Mouse (Mus musculus) embryo, embryonic 10 days (tissue): Measurements from ENCODE around the gene 4930452B06Rik.
"Not testable (repeated sequence)": the region's sequence is repeated elsewhere in the genome, so short reads cannot be mapped to it uniquely, and the experiment has no call there.

ENCODE experiments used
- DNase-seq: peaks from one replicate; pipeline ENCODE4 v3.0.0-alpha.2; 2015; ENCODE audit warnings: low spot score

4930452B06Rik gene

GRCm38 (mm10) chr14:8665636-8666411 lies at the start of gene 4930452B06Rik:
Gene 4930452B06Rik (minus strand): TSS chr14:8666240.
- peak; percentile 82 for DNase-seq

- no peak for DNase-seq
These were observed 46.6 kb upstream of the 4930452B06Rik start for GRCm38 (mm10) chr14:8712674-8713073.

- DNase-seq: no peak
These were observed 23.4 kb upstream of the 4930452B06Rik start for GRCm38 (mm10) chr14:8689451-8689850.

GRCm38 (mm10) chr14:8688462-8688861 lies 22.4 kb upstream of the 4930452B06Rik start:
- peak; percentile 10 for DNase-seq

DNA sequence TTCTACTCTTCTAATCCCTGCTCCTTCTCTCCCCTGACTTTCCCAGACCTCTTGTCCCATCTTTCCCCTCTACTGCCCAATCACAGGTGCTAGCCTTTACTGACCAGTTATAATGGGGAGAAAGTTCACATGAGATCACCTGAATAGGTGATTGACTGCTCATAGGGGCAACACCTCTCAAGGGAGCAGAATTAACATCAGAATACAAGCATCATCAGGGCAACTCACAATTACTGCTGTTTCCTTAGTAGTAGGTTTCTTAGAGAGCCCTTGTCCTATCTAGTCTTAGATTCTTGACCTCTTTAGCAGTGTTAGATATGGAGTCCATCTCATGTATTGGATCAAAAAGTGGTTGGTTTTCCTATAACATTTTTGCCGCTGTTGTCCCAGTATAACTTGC lies 20.1 kb upstream of the 4930452B06Rik start:
- DNase-seq: no peak

DNA sequence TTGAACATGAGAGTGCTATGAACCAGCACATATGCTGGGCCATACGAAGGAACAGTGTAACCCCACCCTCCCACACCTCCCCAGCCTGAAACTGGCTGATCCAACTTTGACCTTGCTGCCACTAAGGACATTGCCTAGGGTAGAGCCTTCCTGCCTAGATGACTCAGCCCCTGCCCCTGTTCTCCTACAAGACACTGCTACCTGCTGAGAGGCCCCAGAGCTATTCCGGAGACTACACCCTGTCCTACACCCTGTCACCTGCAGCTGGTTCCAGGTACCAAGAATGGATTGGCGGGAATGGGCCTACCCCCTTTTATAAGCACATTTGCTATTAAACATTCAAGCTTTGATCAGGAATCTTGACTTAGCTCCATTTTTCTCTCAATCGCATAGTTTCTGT lies 13.9 kb upstream of the 4930452B06Rik start:
- DNase-seq: no peak

DNA sequence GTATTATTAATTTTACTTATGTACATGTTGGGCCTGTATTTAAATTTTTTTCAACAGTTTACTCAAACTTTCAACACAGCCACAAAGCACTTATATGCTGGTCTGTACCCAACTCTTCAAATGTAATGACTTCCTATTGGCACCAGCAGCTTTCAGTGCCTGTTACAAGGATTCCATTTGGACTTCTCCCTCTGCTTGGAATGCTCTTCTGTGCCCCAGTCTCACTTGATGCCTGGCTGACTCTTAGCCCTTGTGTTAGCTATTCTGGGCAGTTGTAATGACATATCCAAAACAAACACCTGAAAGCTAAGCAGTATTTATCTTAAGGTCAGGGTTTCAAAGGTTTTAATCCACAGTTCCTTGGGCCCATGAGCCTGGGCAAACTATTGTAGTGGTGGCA lies 5.7 kb downstream of the 4930452B06Rik start:
- DNase-seq: no peak

GRCm38 (mm10) chr14:8641650-8642279 lies 24.3 kb downstream of the 4930452B06Rik start:
- peak; percentile 21 for DNase-seq

DNA sequence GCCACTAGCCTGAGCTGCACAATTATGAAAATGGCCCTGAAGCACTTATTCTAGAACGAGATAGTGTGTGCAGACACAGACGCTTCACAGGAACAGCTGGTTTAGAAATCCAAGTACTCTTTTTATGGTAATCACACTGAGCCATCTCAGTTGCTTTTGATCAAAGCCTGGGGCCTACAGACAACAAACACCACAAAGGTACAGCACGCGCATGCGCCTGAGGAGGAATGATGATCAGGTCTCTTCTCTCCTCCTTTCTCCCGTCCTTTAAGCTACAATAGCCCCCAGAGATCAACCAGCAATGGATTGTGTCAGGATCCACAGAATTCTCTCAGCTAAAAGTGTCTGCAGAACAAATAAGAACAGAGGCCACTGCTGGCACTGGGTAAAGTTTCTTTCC lies 33.8 kb downstream of the 4930452B06Rik start:
- no peak for DNase-seq

DNA sequence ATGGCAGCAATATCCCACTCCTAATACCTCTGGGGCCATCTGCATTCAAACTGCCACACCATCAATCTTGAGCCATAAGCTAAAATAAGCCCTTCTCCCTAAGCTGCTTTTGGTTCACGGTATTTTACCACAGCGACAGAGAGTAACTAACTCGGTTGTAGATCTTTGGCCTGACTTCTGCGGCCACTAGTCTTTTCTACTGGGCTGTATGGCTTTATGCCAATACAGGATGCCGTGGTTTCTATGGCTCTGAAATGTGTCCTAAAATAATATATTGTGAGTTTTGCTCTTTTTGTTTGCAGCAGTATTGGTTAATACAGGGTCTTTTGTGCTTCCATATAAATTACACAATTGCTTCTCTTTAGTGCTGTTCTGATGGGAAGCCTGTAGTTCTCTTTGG lies 37.6 kb downstream of the 4930452B06Rik start:
- no peak for DNase-seq

DNA sequence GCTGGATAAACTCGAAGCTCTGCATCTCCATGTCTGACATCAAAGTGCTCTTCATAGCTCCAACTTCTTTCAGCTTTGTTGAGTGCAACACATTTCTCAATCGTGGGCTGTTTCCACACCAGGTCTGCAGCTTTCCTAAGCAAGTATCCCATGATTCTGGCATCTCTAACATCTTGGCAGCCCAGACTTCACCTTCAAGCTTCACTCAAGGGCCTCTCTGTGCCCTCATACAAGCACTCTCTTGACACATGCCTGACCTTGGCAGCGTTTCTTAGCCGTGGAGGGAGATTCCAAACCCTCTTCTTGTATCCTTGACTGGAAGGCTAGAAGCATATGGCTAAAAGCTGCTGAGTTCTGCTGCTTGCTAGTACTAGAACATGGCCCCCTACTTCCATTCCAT lies 38.6 kb downstream of the 4930452B06Rik start:
- no peak for DNase-seq

DNA sequence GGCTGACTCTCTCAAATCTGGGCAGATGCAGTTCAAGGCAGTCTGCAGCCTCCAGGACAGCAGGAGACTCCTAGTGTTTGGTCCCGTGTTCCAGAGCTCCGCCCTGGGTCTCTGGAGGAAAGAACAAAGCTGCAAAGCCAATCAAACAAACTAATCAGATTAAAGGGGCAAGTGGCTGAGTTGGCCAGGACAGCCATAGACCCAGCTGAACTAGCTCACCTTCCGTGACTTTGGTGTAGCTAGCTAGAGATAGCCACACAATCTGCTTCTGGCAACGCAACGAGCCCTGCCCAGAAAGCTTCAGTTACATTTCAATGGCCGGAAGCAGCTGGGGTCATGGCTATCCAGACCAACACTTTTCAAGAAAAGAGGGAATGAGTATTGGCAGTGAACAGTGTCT lies 44.9 kb downstream of the 4930452B06Rik start:
- DNase-seq: no peak

DNA sequence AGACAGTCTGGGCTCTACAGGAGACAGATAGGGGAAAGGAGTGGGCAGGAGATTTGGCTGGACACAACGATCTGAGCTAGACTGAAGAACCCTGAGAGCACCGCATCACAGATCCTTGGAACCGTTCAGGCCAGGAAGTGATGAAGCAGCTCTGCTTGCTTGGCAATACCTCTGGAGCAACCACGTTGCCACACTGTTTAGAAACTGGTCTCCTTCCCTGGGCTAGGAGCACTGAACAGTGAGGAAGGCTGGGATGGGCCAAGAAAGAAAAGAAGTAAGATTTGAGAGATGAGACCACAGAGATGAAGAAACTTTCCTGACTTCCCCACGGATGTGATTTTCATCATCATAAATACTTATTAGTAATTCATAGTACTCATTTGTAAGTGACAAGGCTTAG lies 45.5 kb downstream of the 4930452B06Rik start:
- DNase-seq: no peak

DNA sequence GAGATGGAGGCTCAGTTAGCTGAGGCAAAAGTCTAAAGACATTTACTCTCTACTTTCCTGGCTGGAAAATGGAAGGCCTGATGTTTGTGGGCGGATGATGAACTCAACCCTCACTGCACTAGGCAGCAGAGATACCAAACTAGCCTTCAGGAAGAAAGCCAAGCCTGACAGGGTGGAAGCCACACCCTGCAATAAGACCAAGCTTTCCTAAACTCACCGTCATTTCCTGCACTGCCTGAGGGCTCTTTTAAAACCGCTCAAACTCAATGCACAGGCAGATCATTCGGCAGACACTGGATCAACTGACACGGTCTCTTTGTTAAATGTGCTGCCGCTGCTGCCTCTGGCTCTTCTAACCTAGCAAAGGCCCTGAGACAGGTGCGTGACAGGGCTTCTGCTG lies 50.4 kb downstream of the 4930452B06Rik start:
- no peak for DNase-seq

DNA sequence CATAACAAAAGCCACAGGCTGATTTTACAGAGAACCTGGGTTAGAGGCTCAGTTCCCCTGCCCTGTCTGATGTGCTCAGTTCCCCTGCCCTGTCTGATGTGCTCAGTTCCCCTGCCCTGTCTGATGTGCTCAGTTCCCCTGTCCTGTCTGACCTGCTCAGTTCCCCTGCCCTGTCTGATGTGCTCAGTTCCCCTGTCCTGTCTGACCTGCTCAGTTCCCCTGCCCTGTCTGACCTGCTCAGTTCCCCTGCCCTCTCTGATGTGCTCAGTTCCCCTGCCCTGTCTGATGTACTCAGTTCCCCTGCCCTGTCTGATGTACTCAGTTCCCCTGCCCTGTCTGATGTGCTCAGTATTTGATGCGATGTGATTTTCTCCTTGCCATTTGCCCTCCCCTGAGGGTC lies 51.6 kb downstream of the 4930452B06Rik start:
- not testable (repeated sequence) for DNase-seq

GRCm38 (mm10) chr14:8612080-8612479 lies 54.0 kb downstream of the 4930452B06Rik start:
- no peak for DNase-seq

- no peak for DNase-seq
These were observed 55.9 kb downstream of the 4930452B06Rik start for GRCm38 (mm10) chr14:8610108-8610507.

DNA sequence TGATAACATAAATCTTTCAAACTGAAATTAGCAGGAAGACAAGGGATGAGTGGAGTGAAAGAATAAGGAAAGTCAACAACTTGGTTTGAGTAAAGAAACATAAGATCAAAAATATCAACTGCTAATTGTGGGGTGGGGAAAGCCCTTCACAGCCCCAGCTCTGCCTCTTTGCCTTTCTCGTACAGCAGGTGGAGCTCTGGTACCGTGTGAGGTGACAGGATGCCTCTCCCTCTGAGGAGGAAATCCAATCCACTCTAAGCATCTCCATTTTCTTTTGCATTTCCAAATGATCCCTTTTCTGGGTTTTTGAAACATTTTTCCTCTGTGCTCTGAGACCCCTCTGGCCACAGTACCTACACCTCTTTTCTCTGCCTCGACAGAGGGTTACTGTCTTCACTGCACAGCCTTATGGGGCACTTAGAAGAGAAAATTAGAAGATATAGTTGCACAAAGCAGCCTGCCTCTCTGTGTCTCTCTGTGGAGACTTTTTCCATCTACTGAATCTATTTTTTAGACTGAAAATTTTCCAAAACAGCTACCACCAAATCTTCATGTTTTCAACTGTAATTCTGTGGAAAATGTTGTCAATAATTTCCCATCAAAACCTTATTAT lies 57.4 kb downstream of the 4930452B06Rik start:
- DNase-seq: peak; percentile 83

DNA sequence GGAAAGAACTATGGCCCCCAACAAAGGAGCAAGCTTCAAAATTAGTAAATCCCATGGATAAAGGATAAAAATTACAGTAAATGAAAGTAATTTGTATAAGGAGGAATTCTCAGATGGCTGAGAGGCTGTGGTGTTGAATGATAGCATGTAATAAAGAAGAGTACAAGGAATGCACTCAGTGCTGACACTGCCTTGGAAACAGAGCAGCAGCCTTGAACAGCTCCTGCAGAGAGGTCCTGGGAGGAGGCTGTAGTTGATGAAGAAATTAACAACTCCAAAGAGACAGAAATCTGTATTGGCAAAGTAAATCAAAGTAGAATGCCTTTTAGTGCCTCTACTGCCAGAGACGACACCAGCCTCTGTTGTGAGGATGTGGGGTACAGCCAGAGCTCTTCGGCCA lies 61.1 kb downstream of the 4930452B06Rik start:
- DNase-seq: no peak

- no peak for DNase-seq
These were observed 81.0 kb downstream of the 4930452B06Rik start for GRCm38 (mm10) chr14:8585031-8585430.

GRCm38 (mm10) chr14:8551006-8551405 lies 115.0 kb downstream of the 4930452B06Rik start:
- DNase-seq: not testable (repeated sequence)

DNA sequence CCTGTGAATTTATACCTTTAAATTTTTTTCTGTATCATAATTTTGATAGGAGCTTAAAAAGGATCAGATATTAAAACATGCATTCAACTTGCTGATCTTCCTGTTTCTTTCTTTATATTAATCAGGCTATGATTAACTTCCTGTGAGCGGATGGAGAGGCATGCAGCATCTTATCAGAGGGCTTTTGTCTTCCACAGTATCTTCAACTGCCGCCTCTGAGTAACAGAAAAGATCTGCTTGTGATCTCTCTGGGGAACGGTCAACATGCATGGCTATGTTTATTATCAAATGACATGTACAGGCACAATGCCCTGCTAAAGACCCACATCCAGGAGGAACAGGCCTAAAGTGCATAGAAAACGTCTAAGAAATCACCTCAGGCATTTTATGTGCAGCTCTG lies 116.9 kb downstream of the 4930452B06Rik start:
- DNase-seq: no peak

DNA sequence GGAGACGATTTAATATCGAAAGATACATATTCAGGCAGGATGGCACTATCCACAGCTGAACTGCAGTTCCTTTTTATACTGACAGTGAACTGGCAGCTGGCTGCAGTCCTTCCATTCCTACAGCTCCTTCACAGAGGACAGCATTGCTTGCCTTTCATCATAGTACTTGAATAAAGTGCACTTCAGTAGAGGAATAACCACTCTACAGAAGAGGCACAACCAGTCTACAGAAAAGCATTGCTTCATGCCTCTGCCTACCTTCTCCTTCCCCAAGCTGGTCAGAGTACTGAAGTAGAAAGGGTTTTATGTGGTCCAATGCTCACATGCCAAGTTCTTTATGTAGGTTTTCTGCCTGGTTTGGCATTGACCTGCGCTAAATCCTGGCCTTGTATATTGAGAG lies 130.0 kb downstream of the 4930452B06Rik start:
- DNase-seq: no peak
